Mouse (Mus musculus) gastrocnemius, postnatal 25 days (tissue): ENCODE data around the gene Taldo1. TPM values are rescaled to one million over a fixed set of nuclear protein-coding genes. Genes with fewer than 3 reads are reported as not detected.

Experiments used
- DNase-seq: peaks from one replicate; pipeline ENCODE4 v3.0.0; 2022
- long read RNA-seq, 2 experiments: library from polyadenylated mRNA; stranded (forward); transcript quantifications; one replicate each; pipeline ENCODE4 v2.0.0; 2021
- total RNA-seq, 2 experiments: library from RNA; stranded (reverse); gene quantifications; 1 replicate in 1 of 2; 2 replicates in 1 of 2; pipeline ENCODE4 v1.2.3; 2021

The Taldo1 gene
- 10 to 100 TPM; 78.9 to 91.3 TPM for total RNA-seq
- long read RNA-seq, experiment 1, transcript Taldo1-201 (8 exons, 1,229 nt), result major isoform, 216 of 231 reads
- long read RNA-seq, experiment 1, partial matches to known transcripts, result 10 of 231 reads
- long read RNA-seq, experiment 1, other reads (novel, unspliced or antisense), result 5 of 231 reads
- long read RNA-seq, experiment 2, transcript Taldo1-201 (8 exons, 1,229 nt), result major isoform, 205 of 210 reads
- long read RNA-seq, experiment 2, partial matches to known transcripts, result 3 of 210 reads
- long read RNA-seq, experiment 2, other reads (novel, unspliced or antisense), result 2 of 210 reads

DNA sequence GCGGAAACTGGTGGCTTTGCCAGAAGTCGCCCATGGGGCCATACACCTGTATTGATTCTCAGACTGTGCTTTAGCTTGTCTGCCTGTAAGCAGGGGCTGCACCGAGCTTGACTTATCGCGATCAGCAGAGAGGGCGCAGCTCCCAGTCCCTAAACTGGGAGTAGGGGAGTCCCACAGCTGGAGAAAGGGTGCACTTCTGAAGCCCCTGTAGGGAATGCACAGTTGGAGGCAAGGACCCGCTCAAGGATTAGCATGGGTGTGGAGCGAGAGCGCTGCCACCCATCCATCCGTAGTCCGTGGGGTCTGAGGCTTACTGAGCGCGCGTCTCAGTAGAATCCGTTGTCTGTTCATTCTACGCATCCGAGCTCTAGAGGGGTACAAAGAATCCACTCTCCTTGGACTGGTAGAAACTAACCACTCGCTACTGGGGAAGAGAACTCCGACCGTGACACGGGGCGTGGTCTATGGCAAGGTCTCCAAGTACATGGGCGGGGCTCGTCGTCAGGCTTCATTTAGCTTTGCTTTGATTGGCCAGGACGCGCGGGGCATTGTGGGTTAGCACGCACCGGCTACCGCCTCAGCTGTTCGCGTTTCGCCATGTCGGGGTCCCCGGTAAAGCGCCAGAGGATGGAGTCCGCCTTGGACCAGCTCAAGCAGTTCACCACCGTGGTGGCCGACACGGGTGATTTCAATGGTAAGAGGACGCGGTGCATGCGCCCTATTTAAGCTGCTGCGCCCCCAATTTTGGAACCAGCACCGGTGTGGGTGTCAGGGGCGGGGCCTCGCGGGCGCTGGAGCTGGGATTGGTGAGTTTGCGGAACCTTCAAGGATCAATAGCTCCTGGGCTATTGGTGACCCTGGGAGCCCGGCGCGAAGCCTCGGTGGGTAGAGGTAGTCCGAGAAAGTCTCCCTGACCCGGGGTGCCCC, at the start of gene Taldo1:
Taldo1 (plus strand) TSS at position 575 of the 927 bp plus-strand sequence.
- DNase-seq, result peak; percentile 94

DNA sequence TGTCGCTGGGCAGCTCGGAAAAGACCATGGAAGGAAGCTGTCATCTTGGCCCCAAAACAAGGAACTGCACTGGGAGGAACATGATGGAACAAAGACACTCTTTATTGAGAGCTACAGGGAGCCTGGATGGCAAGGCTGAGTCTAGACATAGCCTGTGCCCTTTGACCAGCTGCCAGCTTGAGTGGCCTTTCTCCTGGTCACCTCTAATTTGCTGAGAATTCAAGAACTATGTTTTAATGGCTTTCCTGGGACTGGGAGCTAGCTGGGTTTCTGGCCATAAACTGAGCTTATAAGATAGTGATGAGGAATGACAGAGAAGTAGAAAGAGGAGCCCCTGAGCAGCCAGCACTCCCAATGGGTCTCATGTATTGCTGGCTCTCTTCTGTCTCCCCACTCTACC, 48.8 kb upstream of the Taldo1 start:
- DNase-seq, result no peak

DNA sequence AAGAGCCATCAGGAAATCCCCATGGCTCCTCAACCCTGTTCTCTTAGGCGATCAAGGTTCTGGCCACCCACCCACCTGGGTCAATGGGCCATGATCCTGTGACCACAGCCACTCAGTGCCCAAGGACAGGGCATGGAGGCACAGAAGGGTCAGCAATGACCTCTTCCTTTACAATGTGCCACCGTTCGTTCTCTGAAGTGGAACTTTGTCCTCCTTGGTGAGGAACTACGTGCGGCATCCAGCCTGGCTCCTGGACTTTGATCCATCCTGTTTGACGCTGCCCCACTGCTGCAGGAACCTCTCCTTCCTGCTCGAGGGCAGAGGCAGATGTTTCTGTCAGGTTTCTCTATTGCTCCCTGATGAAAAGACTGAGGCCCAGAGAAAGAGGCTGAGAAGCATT, 48.3 kb upstream of the Taldo1 start:
- no peak for DNase-seq

GRCm38 (mm10) chr7:141344787-141345186, 47.2 kb upstream of the Taldo1 start:
- DNase-seq, result no peak

- no peak for DNase-seq
These were observed 40.9 kb upstream of the Taldo1 start for GRCm38 (mm10) chr7:141351061-141351460.

GRCm38 (mm10) chr7:141355051-141355450, 36.9 kb upstream of the Taldo1 start:
- no peak for DNase-seq

- DNase-seq, result no peak
These were observed 36.2 kb upstream of the Taldo1 start for GRCm38 (mm10) chr7:141355626-141356326.

GRCm38 (mm10) chr7:141356971-141357370, 35.0 kb upstream of the Taldo1 start:
- DNase-seq, result no peak

- no peak for DNase-seq
These were observed 30.5 kb upstream of the Taldo1 start for GRCm38 (mm10) chr7:141361510-141361909.

GRCm38 (mm10) chr7:141363106-141363751, 28.8 kb upstream of the Taldo1 start:
- peak; percentile 50 for DNase-seq

DNA sequence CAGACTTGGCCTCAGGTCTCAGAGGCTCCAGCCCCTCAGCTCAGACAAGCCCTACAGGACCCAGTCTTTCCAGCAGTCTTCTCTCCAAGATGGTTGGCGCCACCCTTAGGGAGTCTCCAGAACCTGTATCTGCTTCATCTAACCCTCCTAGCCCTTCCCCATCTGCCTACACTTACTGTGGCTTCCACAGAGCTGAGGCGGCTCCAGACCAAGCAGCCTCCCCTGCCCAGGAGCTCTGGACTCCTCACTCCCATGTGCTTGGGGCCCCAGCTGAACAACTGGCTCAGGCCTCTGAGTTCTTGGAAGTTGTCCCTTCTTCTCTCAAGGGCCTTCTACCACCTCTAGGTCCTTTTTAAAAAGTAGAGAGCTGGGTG, 28.3 kb upstream of the Taldo1 start:
- DNase-seq, result no peak

DNA sequence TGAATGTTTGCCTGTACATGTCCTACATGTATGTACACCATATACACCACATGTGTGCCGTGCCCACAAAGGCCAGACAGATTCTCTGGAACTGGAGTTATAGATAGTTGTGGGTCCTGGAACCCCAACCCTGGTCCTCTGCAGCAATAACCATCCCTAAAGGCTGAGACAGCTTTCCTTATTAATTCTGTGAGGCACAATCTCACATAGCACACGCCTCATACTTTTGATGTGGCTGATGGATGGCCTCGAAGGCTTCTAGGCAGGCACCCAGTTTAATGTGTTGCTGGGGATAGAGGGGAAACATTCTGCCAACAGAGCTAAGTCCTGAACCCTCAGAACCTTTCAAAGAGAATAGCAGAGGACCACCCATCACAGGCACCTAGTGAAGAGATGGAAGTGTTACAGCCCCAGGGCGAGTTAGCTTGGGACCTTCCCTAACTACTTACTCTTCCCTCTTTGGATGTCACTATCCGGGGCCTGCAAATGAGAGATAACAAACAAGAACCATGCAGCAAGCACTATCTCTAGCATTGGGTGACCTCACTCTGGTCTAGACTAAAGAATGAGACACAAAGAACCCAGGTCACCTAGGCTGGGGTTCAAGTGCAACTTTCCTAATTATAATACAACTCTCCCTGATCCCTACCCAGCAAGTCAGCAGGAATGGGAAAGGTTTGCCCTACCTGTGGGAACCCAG, 27.5 kb upstream of the Taldo1 start:
- DNase-seq, result no peak

DNA sequence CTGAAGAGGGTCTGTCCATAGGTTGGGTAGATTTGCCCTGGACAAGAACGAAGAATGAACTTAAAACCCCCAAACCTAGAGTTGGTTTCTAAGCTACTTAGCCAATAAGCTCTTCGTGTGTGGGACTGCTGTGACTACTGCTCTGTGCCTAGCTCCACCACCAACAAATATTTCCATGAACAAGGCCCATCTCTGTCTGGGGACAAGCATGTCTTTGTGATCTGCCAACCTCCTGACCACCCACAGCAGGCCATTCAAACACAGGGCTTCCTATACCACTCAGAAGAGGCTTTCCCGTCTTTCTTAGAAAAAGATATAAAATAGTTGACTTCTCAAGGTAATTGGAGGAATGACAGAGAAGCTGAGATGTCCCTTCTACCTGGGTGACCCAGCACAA, 27.0 kb upstream of the Taldo1 start:
- DNase-seq, result no peak

GRCm38 (mm10) chr7:141367358-141367757, 24.6 kb upstream of the Taldo1 start:
- no peak for DNase-seq

DNA sequence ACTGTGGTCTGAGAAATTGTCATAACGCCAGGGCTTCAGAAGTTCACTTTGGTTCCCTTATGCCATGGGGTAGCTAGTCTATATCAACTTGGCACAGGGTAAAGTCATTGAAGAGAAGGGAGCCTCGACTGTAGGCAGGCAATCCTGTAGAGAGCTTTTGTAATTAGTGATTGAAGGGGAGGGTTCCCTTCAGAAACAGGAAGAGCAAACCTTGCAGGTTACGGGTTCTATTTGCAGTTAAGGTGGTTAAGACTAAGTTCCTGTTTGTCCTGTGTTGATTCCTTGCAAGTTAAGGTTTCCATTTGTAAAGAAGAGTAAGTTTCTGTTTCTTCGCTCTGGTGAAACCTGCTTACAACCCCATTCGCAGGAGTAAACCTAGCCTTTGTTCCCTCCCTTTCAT, 22.1 kb upstream of the Taldo1 start:
- no peak for DNase-seq

DNA sequence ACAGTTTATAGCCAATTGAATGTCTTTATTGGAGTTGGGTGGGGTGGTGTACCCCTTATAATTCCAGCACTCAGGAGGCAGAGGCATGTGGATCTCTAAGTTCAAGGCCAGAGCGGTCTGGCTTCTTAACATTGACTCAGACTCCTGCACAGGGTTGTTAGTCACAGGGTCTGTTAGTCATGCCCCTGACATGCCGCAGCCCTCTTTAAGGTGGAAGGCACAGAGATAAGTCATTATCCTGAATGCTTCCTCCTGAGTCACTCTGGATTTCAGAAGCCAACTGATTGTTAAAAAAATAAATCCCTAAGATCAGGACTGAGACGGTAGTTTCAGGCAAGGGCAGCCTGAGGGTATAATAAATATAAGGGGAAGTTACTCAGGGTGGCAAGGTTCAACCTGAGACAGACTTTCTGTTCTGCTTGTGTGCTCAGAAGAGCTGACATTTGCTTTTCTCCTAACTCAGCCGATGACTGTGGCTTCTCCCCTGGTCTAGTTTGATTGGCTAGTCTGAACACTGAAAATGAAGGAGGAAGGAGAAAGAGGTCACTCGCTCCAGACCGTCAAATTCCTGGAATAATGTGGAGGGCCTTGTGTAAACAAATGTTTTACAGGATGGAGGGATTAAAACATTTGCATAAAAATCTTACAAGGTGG, 19.9 kb upstream of the Taldo1 start:
- no peak for DNase-seq

- no peak for DNase-seq
These were observed 18.4 kb upstream of the Taldo1 start for GRCm38 (mm10) chr7:141373611-141374010.

- no peak for DNase-seq
These were observed 17.6 kb upstream of the Taldo1 start for GRCm38 (mm10) chr7:141374399-141374798.

GRCm38 (mm10) chr7:141379584-141379983, 12.4 kb upstream of the Taldo1 start:
- no peak for DNase-seq

DNA sequence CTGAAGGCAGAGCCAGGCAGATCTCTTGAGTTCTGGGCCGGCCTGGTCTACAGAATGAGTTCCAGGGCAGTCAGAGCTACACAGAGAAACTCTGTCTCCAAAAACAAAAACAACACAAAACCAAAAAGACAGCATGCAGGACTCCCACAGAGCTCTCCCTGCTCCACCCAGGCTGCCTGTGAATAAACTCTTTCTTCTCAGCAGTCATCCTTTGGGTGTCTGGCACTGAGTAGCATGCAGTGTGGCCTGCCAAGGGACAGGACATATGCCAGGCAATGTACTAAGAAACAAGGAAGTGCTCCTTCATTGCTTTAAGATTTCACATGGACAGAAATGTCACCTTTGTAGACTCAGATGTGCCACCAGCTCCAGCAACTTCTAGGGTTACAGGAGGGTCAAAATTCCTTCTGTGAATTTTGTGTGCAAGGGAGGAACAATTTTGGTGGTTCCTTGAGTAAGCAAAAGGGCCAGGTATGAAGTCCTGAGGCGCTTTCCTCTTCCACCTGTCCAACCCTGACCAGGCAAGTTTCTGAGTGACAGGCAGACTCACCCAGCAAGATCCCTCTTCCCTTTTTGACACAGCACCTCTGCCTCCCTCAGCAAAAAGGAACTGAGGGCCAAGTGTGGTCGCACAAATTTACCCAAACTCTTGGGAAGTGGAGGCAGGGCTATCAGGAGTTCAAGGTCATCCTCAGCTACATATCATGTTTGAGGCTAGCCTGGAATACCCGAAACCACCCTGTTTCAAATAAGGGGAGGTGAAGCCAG, 10.7 kb upstream of the Taldo1 start:
- DNase-seq, result no peak
